Mouse (Mus musculus): ENCODE measurements at regions not wholly inside any gene's neighbourhood (a gene's known extent, or its start where the extent isn't known, plus 50 kb on each side); places are given as distances from the start of the nearest gene placed in this dataset.

GRCm38 (mm10) chr14:105435343-105435742 is 177.0 kb downstream of the Ndfip2 start:
- 80% methylated on average over 6 of the region's 6 CpGs for WGBS
- no peak for ATAC-seq (ENCODE audit: insufficient number of reproducible peaks, low FRiP score, low TSS enrichment, low read depth)

GRCm38 (mm10) chr14:105433456-105433855 is 175.1 kb downstream of the Ndfip2 start:
- Histone ChIP-seq H3K27me3 (no peaks in the 10 kb centered on the region), H3K4me3 (replicated peaks) (no peak overlapping the region), H3K4me2 (replicated peaks) (no peak overlapping the region), H3K36me3 (no peaks in the 10 kb centered on the region), H3K9ac (no peak overlapping the region), H3K4me1 (0 out of 2 replicates have a peak, but pooled peaks cover 3% of the 10 kb centered on the region), H3K9me3 (replicated peaks) (no peaks in the 10 kb centered on the region), H3K27ac (replicated peaks) (no peak overlapping the region)
- no peak for ATAC-seq (ENCODE audit: insufficient number of reproducible peaks, low FRiP score, low TSS enrichment, low read depth)
- 87% methylated on average over 2 of the region's 2 CpGs for WGBS

More at GRCm38 (mm10) chr14:105435343-105435742, 177.0 kb downstream of the Ndfip2 start:
- H3K4me2 ChIP-seq (replicated peaks) = no peak overlapping the region
- no peak overlapping the region for H3K27ac ChIP-seq (replicated peaks)
- H3K4me3 ChIP-seq (replicated peaks) = no peak overlapping the region
- H3K27me3 ChIP-seq = no peaks in the 10 kb centered on the region
- H3K9me3 ChIP-seq (replicated peaks) = no peaks in the 10 kb centered on the region
- no peak overlapping the region for H3K9ac ChIP-seq
- H3K36me3 ChIP-seq = no peaks in the 10 kb centered on the region
- 0 out of 2 replicates have a peak, but pooled peaks cover 3% of the 10 kb centered on the region for H3K4me1 ChIP-seq

DNA sequence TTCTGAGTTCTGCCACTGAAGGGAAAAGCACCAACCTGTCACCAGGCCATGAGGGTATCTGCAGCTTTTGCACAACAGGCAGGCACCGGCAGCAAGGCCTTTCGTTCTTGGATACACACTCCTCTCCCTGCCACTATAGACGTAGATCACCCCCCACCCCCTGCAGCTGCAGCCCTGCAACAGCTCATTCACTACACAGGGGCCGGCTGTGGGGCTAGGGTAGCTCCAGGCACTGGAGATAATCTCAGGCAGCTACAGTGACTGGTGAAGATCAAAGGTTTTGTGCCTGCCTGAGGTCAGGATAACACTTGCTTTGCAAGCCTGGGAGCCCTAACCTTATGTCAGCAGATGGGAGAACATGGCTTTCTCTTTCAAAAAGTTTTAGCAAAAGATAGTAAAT is 174.3 kb downstream of the Ndfip2 start:
- ATAC-seq (ENCODE audit: insufficient number of reproducible peaks, low FRiP score, low TSS enrichment, low read depth) = no peak
- Histone ChIP-seq H3K4me3 (replicated peaks) (no peak overlapping the region), H3K9ac (no peak overlapping the region), H3K9me3 (replicated peaks) (no peaks in the 10 kb centered on the region), H3K27me3 (no peaks in the 10 kb centered on the region), H3K36me3 (no peaks in the 10 kb centered on the region), H3K27ac (replicated peaks) (no peak overlapping the region), H3K4me2 (replicated peaks) (no peak overlapping the region), H3K4me1 (peaks cover 4% of the 10 kb centered on the region; the same call in 1 of the 2 replicates)
- 11% methylated on average over 4 of the region's 4 CpGs for WGBS

DNA sequence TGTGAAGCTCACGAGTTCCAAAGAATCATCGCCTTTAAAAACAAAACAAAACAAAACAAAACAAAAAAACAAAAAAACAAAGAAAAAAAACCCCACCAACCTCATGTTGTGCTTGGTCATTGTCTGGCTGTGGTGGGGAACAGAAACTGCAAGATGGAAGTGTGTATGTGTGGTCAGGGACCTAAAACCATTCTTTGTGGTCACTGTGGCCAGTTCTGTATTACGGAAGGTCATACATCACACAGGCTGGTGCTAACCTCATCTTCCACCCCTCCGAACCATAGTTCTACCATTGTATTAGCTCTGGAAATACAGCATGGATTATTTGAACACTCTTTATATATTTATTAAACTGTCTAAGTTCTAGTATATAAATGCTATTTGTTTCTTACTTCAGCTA is 173.2 kb downstream of the Ndfip2 start:
- H3K4me3 ChIP-seq (replicated peaks) = no peak overlapping the region
- WGBS = 93% methylated on average over 4 of the region's 4 CpGs

GRCm38 (mm10) chr14:105429664-105430257 is 171.4 kb downstream of the Ndfip2 start:
- no peak for ATAC-seq (ENCODE audit: insufficient number of reproducible peaks, low FRiP score, low TSS enrichment, low read depth)
- H3K4me1 ChIP-seq = peaks cover 17% of the 10 kb centered on the region
- H3K9ac ChIP-seq = no peak overlapping the region

More for the DNA sequence above, 173.2 kb downstream of the Ndfip2 start:
- Histone ChIP-seq H3K36me3 (no peaks in the 10 kb centered on the region), H3K4me1 (peaks cover 14% of the 10 kb centered on the region), H3K27ac (replicated peaks) (no peak overlapping the region), H3K9me3 (replicated peaks) (no peaks in the 10 kb centered on the region), H3K9ac (no peak overlapping the region), H3K4me2 (replicated peaks) (no peak overlapping the region), H3K27me3 (no peaks in the 10 kb centered on the region)
- no peak for ATAC-seq (ENCODE audit: insufficient number of reproducible peaks, low FRiP score, low TSS enrichment, low read depth)

GRCm38 (mm10) chr14:105427474-105427901 is 169.1 kb downstream of the Ndfip2 start:
- peak; percentile 19; the same call in 1 of the 2 replicates for ATAC-seq (ENCODE audit: insufficient number of reproducible peaks, low FRiP score, low TSS enrichment, low read depth)
- no peaks in the 10 kb centered on the region for H3K36me3 ChIP-seq
- H3K4me2 ChIP-seq (replicated peaks) = peak overlapping the region; percentile 29
- no peak overlapping the region for H3K4me3 ChIP-seq (replicated peaks)
- no peaks in the 10 kb centered on the region for H3K9me3 ChIP-seq (replicated peaks)
- H3K9ac ChIP-seq = no peak overlapping the region
- H3K4me1 ChIP-seq = peaks cover 15% of the 10 kb centered on the region
- 37% methylated on average over 17 of the region's 17 CpGs for WGBS
- H3K27ac ChIP-seq (replicated peaks) = peak overlapping the region; percentile 36; the same call in 1 of the 2 replicates
- H3K27me3 ChIP-seq = no peaks in the 10 kb centered on the region

More at GRCm38 (mm10) chr14:105429664-105430257, 171.4 kb downstream of the Ndfip2 start:
- H3K4me3 ChIP-seq (replicated peaks) = no peak overlapping the region
- H3K36me3 ChIP-seq = no peaks in the 10 kb centered on the region
- 51% methylated on average over 5 of the region's 5 CpGs for WGBS
- no peak overlapping the region for H3K27ac ChIP-seq (replicated peaks)
- H3K4me2 ChIP-seq (replicated peaks) = no peak overlapping the region
- no peaks in the 10 kb centered on the region for H3K27me3 ChIP-seq
- H3K9me3 ChIP-seq (replicated peaks) = no peaks in the 10 kb centered on the region

GRCm38 (mm10) chr14:105426597-105427334 is 168.4 kb downstream of the Ndfip2 start:
- Histone ChIP-seq H3K4me1 (peaks cover 15% of the 10 kb centered on the region), H3K36me3 (no peaks in the 10 kb centered on the region), H3K27me3 (no peaks in the 10 kb centered on the region), H3K9me3 (replicated peaks) (no peaks in the 10 kb centered on the region), H3K27ac (replicated peaks) (peak overlapping the region; percentile 48; the same call in 1 of the 2 replicates), H3K4me3 (replicated peaks) (no peak overlapping the region), H3K9ac (no peak overlapping the region), H3K4me2 (replicated peaks) (peak overlapping the region; percentile 29)
- 45% methylated on average over 19 of the region's 19 CpGs for WGBS
- peak; percentile 51; the same call in 1 of the 2 replicates for ATAC-seq (ENCODE audit: insufficient number of reproducible peaks, low FRiP score, low TSS enrichment, low read depth)

DNA sequence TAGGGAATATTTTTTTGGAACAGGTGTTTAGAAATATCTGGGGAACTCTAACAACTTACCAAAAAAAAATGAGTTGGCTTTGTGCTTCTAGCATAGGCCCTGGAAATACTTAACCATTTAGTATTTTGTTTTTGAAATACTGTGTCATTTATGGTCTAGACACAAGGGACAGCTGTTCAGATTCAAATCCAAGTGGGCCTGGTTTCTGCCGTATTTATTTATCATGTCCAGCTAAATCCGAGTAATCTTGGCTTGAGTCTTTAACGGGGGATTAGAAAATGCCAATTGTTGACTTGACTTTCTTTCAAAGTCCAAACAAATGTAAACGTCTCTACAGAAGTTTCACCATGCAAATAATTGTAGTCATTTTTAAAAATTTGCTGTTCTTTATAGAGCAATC is 159.6 kb downstream of the Ndfip2 start:
- peaks cover 8% of the 10 kb centered on the region; the same call in 1 of the 2 replicates for H3K4me1 ChIP-seq
- H3K9me3 ChIP-seq (replicated peaks) = no peaks in the 10 kb centered on the region
- 25% methylated on average over 4 of the region's 4 CpGs for WGBS
- no peaks in the 10 kb centered on the region for H3K27me3 ChIP-seq
- H3K9ac ChIP-seq = no peak overlapping the region
- H3K4me3 ChIP-seq (replicated peaks) = no peak overlapping the region
- no peak overlapping the region for H3K4me2 ChIP-seq (replicated peaks)
- ATAC-seq (ENCODE audit: insufficient number of reproducible peaks, low FRiP score, low TSS enrichment, low read depth) = no peak
- H3K36me3 ChIP-seq = no peaks in the 10 kb centered on the region
- H3K27ac ChIP-seq (replicated peaks) = no peak overlapping the region

DNA sequence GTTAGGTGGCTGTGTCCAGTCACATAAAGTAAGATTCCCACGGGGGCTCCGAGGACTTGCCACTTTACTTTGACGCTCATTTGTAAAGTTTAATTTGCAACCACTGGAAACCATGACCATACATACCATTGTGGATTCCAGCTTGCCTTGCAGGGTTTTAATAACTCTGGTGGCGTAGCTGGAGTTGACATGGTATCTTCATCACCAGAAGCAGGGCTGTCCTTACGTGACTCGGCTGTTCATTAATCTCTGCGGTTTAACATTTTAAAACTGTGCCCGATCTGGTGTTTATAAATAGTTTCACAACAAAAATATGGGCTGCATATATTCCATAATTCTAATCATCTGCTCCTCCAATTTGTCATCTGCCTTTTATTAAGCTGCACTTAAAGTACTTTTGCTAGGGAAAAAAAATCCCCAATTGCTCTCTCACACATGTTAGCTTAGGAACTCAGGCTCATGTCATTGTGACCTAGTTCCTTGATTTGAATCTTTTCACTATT is 159.1 kb downstream of the Ndfip2 start:
- Histone ChIP-seq H3K9me3 (replicated peaks) (no peaks in the 10 kb centered on the region), H3K36me3 (no peaks in the 10 kb centered on the region), H3K27ac (replicated peaks) (peak overlapping the region; percentile 44; the same call in 1 of the 2 replicates), H3K27me3 (no peaks in the 10 kb centered on the region), H3K9ac (no peak overlapping the region), H3K4me3 (replicated peaks) (no peak overlapping the region), H3K4me1 (peaks cover 8% of the 10 kb centered on the region; the same call in 1 of the 2 replicates), H3K4me2 (replicated peaks) (peak overlapping the region; percentile 17; the same call in 1 of the 2 replicates)
- ATAC-seq (ENCODE audit: insufficient number of reproducible peaks, low FRiP score, low TSS enrichment, low read depth) = no peak; the same call in 1 of the 2 replicates
- 31% methylated on average over 8 of the region's 8 CpGs for WGBS

DNA sequence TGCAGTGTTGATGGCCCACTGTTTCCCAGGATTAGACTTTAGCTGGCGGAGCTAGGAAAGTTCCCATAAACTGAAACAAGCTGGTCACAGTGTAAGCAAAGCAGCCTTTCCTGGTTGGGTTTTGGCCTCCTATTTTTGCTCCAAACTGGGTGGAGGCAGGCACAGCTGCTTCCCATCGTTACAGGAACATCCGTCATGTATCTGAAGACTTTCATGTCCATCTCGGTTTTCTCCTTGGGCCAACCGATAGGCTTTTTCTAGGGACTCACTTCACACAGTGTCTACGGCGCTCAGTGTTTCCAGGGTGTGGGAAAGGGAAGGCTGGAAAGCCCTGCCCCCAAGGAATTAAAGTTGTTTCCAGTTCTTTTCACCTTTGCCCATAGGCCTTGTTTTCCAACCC is 158.6 kb downstream of the Ndfip2 start:
- Histone ChIP-seq H3K4me3 (replicated peaks) (no peak overlapping the region), H3K36me3 (no peaks in the 10 kb centered on the region), H3K4me1 (peaks cover 8% of the 10 kb centered on the region; the same call in 1 of the 2 replicates), H3K27me3 (no peaks in the 10 kb centered on the region), H3K9ac (no peak overlapping the region), H3K9me3 (replicated peaks) (no peaks in the 10 kb centered on the region), H3K27ac (replicated peaks) (peak overlapping the region; percentile 44; the same call in 1 of the 2 replicates), H3K4me2 (replicated peaks) (peak overlapping the region; percentile 17; the same call in 1 of the 2 replicates)
- 33% methylated on average over 7 of the region's 7 CpGs for WGBS
- 0 out of 2 replicates have a peak, but pooled peaks have one; percentile 29 for ATAC-seq (ENCODE audit: insufficient number of reproducible peaks, low FRiP score, low TSS enrichment, low read depth)

DNA sequence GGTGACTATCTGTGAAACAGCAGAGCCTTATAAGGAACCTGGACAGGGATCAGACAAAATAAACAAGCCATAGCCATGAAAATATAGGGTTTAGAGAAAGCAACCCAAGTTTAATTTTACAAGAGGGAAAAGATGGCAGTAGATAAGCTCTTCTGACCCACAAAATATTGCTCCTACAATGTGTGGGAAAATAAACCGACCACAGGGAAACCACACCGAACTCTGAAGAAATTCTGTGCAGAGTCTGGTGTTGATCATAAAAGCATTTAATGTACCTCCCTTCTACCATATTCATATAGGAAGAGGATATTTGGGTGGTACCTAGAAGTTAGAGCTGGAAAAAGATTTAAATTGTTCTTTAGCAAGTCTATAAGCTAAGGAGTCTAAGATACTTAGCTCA is 146.3 kb downstream of the Ndfip2 start:
- no peak for ATAC-seq (ENCODE audit: insufficient number of reproducible peaks, low FRiP score, low TSS enrichment, low read depth)
- H3K9ac ChIP-seq = no peak overlapping the region
- H3K4me1 ChIP-seq = no peaks in the 10 kb centered on the region
- no peak overlapping the region for H3K27ac ChIP-seq (replicated peaks)
- whole genome bisulfite sequencing = 62% methylated on average over 2 of the region's 2 CpGs
- H3K36me3 ChIP-seq = no peaks in the 10 kb centered on the region
- no peaks in the 10 kb centered on the region for H3K9me3 ChIP-seq (replicated peaks)
- H3K4me3 ChIP-seq (replicated peaks) = no peak overlapping the region
- no peaks in the 10 kb centered on the region for H3K27me3 ChIP-seq
- no peak overlapping the region for H3K4me2 ChIP-seq (replicated peaks)

All from embryonic facial prominence, embryonic 15.5 days (tissue).